Mouse (Mus musculus) embryonic facial prominence, embryonic 11.5 days (tissue): ENCODE data around the gene Gipc3. TPM values are rescaled to one million over a fixed set of nuclear protein-coding genes. Genes with fewer than 3 reads are reported as not detected.
A peak's percentile ranks its signal among the peaks of the same experiment; 100 is the strongest.

Experiments used
- ATAC-seq: fragments of 200-750 bp; cut with Nextera tagmentation; replicated peaks from 2 replicates; pipeline ENCODE4 v1.8.0; 2017; ENCODE audit warnings: low read depth; ENCODE audit not compliant: insufficient number of reproducible peaks, low FRiP score, low TSS enrichment
- DNase-seq: peaks from one replicate; pipeline ENCODE4 v3.0.0-alpha.2; 2015; ENCODE audit warnings: low spot score
- H3K27ac ChIP-seq: fragments of 300-500 bp; sonication (generic); replicated peaks from 2 replicates; pipeline ENCODE4 v1.5.1; 2014; ENCODE audit warnings: mild to moderate bottlenecking, low read depth, low read length, control low read depth
- H3K27me3 ChIP-seq: fragments of 300-500 bp; sonication (generic); 2 replicates; pipeline ENCODE4 v1.6.1; 2014; ENCODE audit warnings: mild to moderate bottlenecking, low read length, moderate library complexity, mixed read lengths; ENCODE audit not compliant: control insufficient read depth, insufficient read depth
- H3K36me3 ChIP-seq: fragments of 300-500 bp; sonication (generic); replicated peaks from 2 replicates; pipeline ENCODE4 v1.6.1; 2014; ENCODE audit warnings: low read depth, mild to moderate bottlenecking, low read length, moderate library complexity, mixed read lengths; ENCODE audit not compliant: control insufficient read depth, insufficient read depth
- H3K4me1 ChIP-seq: fragments of 300-500 bp; sonication (generic); 2 replicates; pipeline ENCODE4 v1.6.1; 2014; ENCODE audit warnings: low read length, mixed read lengths; ENCODE audit not compliant: control insufficient read depth, insufficient read depth
- H3K4me2 ChIP-seq: fragments of 300-500 bp; sonication (generic); 2 replicates; pipeline ENCODE4 v1.6.1; 2014; ENCODE audit warnings: low read depth, mild to moderate bottlenecking, control low read depth, low read length, moderate library complexity
- H3K4me3 ChIP-seq: fragments of 300-500 bp; sonication (generic); 2 replicates; pipeline ENCODE4 v1.5.1; 2014; ENCODE audit warnings: low read depth, low read length, control low read depth
- H3K9ac ChIP-seq: fragments of 300-500 bp; sonication (generic); replicated peaks from 2 replicates; pipeline ENCODE4 v1.6.1; 2014; ENCODE audit warnings: mild to moderate bottlenecking, control low read depth, low read length
- H3K9me3 ChIP-seq: fragments of 300-500 bp; sonication (generic); replicated peaks from 2 replicates; pipeline ENCODE4 v1.6.1; 2016; ENCODE audit warnings: mild to moderate bottlenecking, low read length, inconsistent platforms, mixed read lengths; ENCODE audit not compliant: control insufficient read depth
- WGBS: fragments of 180-500 bp; shearing (Covaris S2); extraction: QIAGEN DNeasy Blood & Tissue Kit; methylation state at CpG from one replicate; pipeline ENCODE4 v1.1.7; 2014; 5-methylcytosine and 5-hydroxymethylcytosine counted together
- polyA plus RNA-seq: library from polyadenylated mRNA; unstranded; fragments of >200 nt; fragmentation: Nextera tagmentation; extraction: Ambion mirVana; gene quantifications from 2 replicates; pipeline ENCODE4 v1.2.1, GENCODE M21; 2014

The Gipc3 gene
- polyA plus RNA-seq, result not detected in 2 replicates

DNA sequence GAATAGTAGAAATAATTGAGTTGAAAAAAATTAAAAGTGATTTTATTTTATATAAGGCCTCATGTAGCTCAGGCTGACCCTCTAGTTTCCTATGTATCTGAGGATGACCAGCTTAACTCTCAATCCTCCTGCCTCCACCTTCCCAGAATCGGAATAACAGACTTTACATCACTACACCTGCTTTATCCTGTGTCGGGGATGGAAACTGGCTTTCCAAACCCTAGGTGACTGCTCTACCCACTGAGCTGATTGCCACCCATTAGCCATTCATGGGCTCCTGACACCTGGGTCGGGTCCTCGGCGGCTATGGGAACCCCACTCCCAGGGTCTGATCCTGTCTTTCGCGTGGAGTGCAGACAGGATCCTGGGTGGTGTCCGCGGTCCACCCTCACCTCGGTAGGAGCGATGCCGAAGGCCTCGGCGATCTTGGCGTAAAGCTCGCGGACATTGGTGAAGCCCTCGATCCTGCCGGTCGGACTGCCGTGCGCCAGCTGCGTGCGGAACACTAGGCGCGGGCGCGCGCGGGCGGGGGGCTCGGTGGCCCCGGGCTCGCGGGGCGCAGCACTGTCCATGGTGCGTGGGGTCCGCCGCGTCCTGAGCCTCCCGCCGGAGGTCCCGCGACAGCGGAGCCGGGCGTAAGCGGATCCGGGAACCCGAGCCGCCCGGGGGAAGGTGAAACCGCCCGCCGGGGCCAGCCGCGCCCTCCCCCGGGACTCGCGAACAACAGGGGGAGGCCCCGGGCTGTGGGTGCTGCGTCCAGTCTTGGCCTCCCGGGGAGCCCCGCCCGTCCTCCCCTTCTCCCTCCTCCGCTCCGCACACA, at the start of gene Gipc3:
Gene Gipc3 (minus strand): TSS at position 581 of the 820 bp plus-strand sequence.
- no peaks in the 10 kb centered on the region; the same call in 1 of the 2 replicates for H3K36me3 ChIP-seq
- ATAC-seq (no peak), DNase-seq (no peak)
- H3K27me3 ChIP-seq, result peaks cover 34% of the 10 kb centered on the region
- WGBS, result 6% methylated on average over 49 of the region's 67 CpGs
- no peak within 1 kb of the TSS for H3K27ac ChIP-seq
- peak within 1 kb of the TSS; percentile 48 for H3K9ac ChIP-seq
- H3K4me1 ChIP-seq, result peaks cover 6% of the 10 kb centered on the region; the same call in 1 of the 2 replicates
- H3K9me3 ChIP-seq, result no peaks in the 10 kb centered on the region
- peak within 1 kb of the TSS; percentile 65 for H3K4me2 ChIP-seq
- peak within 1 kb of the TSS; percentile 40 for H3K4me3 ChIP-seq

GRCm38 (mm10) chr10:81392781-81393185, 49.7 kb upstream of the Gipc3 start, which contains the start of gene Smim24:
TSS of gene Smim24 (plus strand) at chr10:81393051.
- peak within 1 kb of the TSS; percentile 24; the same call in 1 of the 2 replicates for H3K4me2 ChIP-seq
- H3K36me3 ChIP-seq, result peaks cover 4% of the 10 kb centered on the region; the same call in 1 of the 2 replicates
- peak within 1 kb of the TSS; percentile 2; the same call in 1 of the 2 replicates for H3K4me3 ChIP-seq
- 66% methylated on average over 14 of the region's 14 CpGs for WGBS
- H3K4me1 ChIP-seq, result no peaks in the 10 kb centered on the region; the same call in 1 of the 2 replicates
- peak within 1 kb of the TSS; percentile 39 for H3K9ac ChIP-seq
- no peak for ATAC-seq
- no peak for DNase-seq
- H3K27me3 ChIP-seq, result no peaks in the 10 kb centered on the region
- H3K9me3 ChIP-seq, result no peaks in the 10 kb centered on the region
- no peak within 1 kb of the TSS for H3K27ac ChIP-seq

DNA sequence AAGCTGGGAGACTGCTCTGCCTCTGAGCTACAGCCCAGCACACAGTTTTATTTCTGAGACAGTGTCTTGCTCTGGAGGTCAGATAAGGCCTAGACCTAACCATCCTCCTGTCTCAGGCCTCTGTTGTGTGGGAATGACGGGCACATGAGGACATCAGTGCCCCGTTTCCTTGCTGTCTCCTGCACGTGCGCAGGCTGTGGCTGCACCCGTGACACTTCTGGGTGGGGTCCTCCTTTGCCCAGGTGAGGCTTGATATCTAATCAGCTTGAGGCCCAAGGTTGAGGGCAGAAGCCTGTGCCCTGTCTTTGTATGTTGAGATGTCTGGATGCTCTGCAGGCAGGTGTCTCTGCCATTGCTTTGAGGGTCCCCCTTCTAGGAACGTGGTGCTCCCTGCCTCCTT, 49.2 kb upstream of the Gipc3 start:
- no peak overlapping the region for H3K27ac ChIP-seq

DNA sequence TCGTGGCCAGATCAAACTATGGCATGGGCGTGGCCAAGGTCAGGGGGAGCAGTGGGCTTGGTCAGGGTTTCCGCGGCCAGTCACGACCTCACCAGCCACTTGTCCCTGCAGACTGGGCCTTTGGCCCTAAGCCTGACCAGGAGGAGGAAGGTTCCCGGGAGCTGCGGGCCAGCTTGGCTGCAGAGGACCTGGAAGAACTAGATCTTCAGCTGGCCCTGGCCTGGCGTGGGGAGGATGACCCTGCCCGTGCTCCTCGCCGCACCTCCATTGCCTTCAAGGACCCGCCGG, 47.6 kb upstream of the Gipc3 start:
- H3K4me2 ChIP-seq, result no peak overlapping the region
- no peaks in the 10 kb centered on the region for H3K27me3 ChIP-seq
- no peak overlapping the region for H3K27ac ChIP-seq
- H3K36me3 ChIP-seq, result peaks cover 7% of the 10 kb centered on the region
- H3K4me1 ChIP-seq, result no peaks in the 10 kb centered on the region; the same call in 1 of the 2 replicates
- ATAC-seq, result no peak
- H3K9ac ChIP-seq, result no peak overlapping the region
- no peaks in the 10 kb centered on the region for H3K9me3 ChIP-seq
- WGBS, result 88% methylated on average over 13 of the region's 13 CpGs
- H3K4me3 ChIP-seq, result no peak overlapping the region
- no peak for DNase-seq

More for the DNA sequence above, 49.2 kb upstream of the Gipc3 start:
- Histone ChIP-seq H3K36me3 (peaks cover 7% of the 10 kb centered on the region), H3K9me3 (no peaks in the 10 kb centered on the region), H3K4me1 (no peaks in the 10 kb centered on the region; the same call in 1 of the 2 replicates), H3K27me3 (no peaks in the 10 kb centered on the region), H3K9ac (no peak overlapping the region), H3K4me3 (no peak overlapping the region), H3K4me2 (no peak overlapping the region)
- ATAC-seq (no peak), DNase-seq (no peak)
- 80% methylated on average over 6 of the region's 6 CpGs for WGBS

DNA sequence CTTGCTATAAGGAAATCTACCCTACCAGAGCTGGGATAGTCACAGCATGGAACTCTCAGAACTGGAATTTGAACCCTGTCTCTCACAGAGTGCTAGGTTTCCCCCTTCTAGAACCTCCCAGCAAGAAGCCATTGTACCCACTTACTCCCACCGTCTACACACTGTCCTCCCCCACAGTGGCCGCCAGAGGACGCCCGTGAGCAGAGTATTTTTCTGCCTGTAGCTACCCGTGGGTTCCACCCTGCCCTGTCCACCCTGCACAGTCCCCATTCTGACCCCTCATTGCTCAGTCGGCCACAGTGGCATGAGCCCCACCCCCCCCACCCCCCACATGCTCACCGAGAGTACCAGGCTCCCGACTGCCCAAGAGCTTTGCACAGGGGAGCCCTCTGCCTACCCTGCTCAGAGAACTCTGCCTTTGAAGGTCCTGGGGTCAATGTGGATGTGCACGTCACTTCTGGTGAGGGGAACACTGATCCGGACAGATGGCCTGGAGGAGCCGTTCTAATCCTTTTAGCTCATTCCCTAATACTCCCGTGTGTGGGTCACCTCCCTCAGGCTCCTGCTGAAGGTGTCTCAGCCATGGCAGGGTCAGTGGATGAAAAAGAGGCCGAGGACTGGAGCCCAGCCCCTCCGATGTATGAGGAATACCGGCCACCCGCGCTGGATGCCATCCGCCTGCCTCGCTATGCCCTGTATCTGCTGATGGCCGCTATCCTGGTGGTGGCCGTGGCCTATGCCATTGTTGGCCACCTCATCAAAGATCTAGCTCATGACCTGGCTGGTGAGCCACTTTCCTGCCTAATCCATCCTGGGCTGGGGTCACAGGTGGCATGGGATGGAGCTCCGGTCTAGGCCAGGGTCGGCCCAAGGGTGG, 47.0 kb upstream of the Gipc3 start:
- WGBS, result 62% methylated on average over 23 of the region's 23 CpGs
- peak; percentile 20 for ATAC-seq
- Histone ChIP-seq H3K4me3 (no peak overlapping the region), H3K36me3 (peaks cover 7% of the 10 kb centered on the region), H3K4me2 (no peak overlapping the region), H3K27ac (no peak overlapping the region), H3K9ac (no peak overlapping the region), H3K4me1 (no peaks in the 10 kb centered on the region; the same call in 1 of the 2 replicates), H3K27me3 (no peaks in the 10 kb centered on the region), H3K9me3 (no peaks in the 10 kb centered on the region)
- peak; percentile 59 for DNase-seq

- H3K4me3 ChIP-seq, result no peak overlapping the region
- H3K36me3 ChIP-seq, result peaks cover 7% of the 10 kb centered on the region
- no peak overlapping the region for H3K27ac ChIP-seq
- no peak for ATAC-seq
- no peak overlapping the region for H3K4me2 ChIP-seq
- DNase-seq, result no peak
- H3K27me3 ChIP-seq, result no peaks in the 10 kb centered on the region
- no peak overlapping the region for H3K9ac ChIP-seq
- H3K4me1 ChIP-seq, result no peaks in the 10 kb centered on the region; the same call in 1 of the 2 replicates
- H3K9me3 ChIP-seq, result no peaks in the 10 kb centered on the region
- 70% methylated on average over 3 of the region's 3 CpGs for WGBS
Measured at GRCm38 (mm10) chr10:81389373-81389772, 46.3 kb upstream of the Gipc3 start.

DNA sequence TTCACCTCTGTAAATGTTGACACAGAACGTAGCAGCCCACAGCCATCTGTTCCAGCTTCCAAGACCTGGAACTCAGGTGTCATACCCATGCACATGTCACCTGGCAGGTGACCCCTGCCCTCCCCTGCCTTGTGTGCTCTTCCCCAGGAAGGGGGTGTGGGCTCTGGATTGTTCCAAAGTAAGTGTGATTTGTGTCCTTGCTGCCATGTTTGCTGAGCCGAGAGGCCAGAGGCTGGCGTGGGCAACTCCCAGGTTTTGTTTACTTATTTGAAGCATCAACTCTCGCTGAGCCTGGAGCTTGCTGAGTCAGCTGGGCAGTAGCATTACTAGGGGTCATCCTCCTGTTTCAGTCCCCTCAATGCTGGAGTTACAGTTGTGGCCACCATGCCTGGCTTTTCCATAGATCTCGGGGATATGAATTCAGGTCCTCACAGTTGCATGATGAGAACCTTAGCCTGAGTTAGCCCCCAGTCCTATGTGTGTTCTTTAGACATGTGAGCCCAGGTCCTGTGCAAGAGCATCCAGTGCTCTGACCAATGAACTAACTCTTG, 45.5 kb upstream of the Gipc3 start, which contains the start of gene Gm48552:
Gene Gm48552 (plus strand): TSS at position 501 of the 551 bp plus-strand sequence.
- Histone ChIP-seq H3K4me3 (no peak within 1 kb of the TSS), H3K27ac (no peak within 1 kb of the TSS)

More for the DNA sequence above, 45.5 kb upstream of the Gipc3 start, which contains the start of gene Gm48552:
- no peaks in the 10 kb centered on the region for H3K9me3 ChIP-seq
- no peaks in the 10 kb centered on the region for H3K27me3 ChIP-seq
- DNase-seq (no peak), ATAC-seq (no peak)
- H3K4me2 ChIP-seq, result no peak within 1 kb of the TSS
- no peaks in the 10 kb centered on the region; the same call in 1 of the 2 replicates for H3K4me1 ChIP-seq
- 91% methylated on average over 5 of the region's 5 CpGs for WGBS
- H3K9ac ChIP-seq, result no peak within 1 kb of the TSS
- peaks cover 7% of the 10 kb centered on the region for H3K36me3 ChIP-seq
